In genomic region chr12:76324679-76325431, GRCm38 (mm10) we compare ENCODE assay signal across 8 mouse cellular contexts. TPM values are rescaled to one million over a fixed set of nuclear protein-coding genes. Genes with fewer than 3 reads are reported as not detected.
DNase-seq lines count a peak whose midpoint lies in the region; ATAC-seq and TF ChIP-seq lines count a peak whose summit lies in the region.

TSS of gene Akap5 (plus strand) at chr12:76324891.

- H3K27me3 ChIP-seq in kidney, embryonic 15.5 days: peaks cover 11% of the 10 kb centered on the region
- no peaks in the 10 kb centered on the region for H3K27me3 ChIP-seq in intestine, embryonic 15.5 days (replicated peaks)
- H3K27me3 ChIP-seq in liver, embryonic 12.5 days (replicated peaks): peaks cover 28% of the 10 kb centered on the region
- H3K27me3 ChIP-seq in stomach, postnatal 0 days (ENCODE audit: control insufficient read depth, insufficient read depth, low read length): no peaks in the 10 kb centered on the region

- no peak within 1 kb of the TSS for H3K27ac ChIP-seq in kidney, embryonic 15.5 days
- no peak within 1 kb of the TSS for H3K27ac ChIP-seq in intestine, embryonic 15.5 days
- H3K27ac ChIP-seq in liver, embryonic 12.5 days: no peak within 1 kb of the TSS
- 0 out of 2 replicates have a peak within 1 kb of the TSS, but pooled peaks have one; percentile 18 for H3K27ac ChIP-seq in stomach, postnatal 0 days (replicated peaks)

- H3K4me2 ChIP-seq in kidney, embryonic 15.5 days: peak within 1 kb of the TSS; percentile 98
- H3K4me2 ChIP-seq in intestine, embryonic 15.5 days (replicated peaks): peak within 1 kb of the TSS; percentile 98
- peak within 1 kb of the TSS; percentile 82 for H3K4me2 ChIP-seq in liver, embryonic 12.5 days
- peak within 1 kb of the TSS; percentile 98 for H3K4me2 ChIP-seq in stomach, postnatal 0 days (replicated peaks; ENCODE audit: low read depth)

- H3K36me3 ChIP-seq in kidney, embryonic 15.5 days: peaks cover 19% of the 10 kb centered on the region; the same call in 1 of the 2 replicates
- 0 out of 2 replicates have a peak, but pooled peaks cover 4% of the 10 kb centered on the region for H3K36me3 ChIP-seq in intestine, embryonic 15.5 days
- H3K36me3 ChIP-seq in liver, embryonic 12.5 days: peaks cover 37% of the 10 kb centered on the region
- H3K36me3 ChIP-seq in stomach, postnatal 0 days (ENCODE audit: control insufficient read depth, insufficient read depth, low read length): no peaks in the 10 kb centered on the region

- peak within 1 kb of the TSS; percentile 60 for H3K9ac ChIP-seq in kidney, embryonic 15.5 days
- peak within 1 kb of the TSS; percentile 56 for H3K9ac ChIP-seq in intestine, embryonic 15.5 days
- 0 out of 2 replicates have a peak within 1 kb of the TSS, but pooled peaks have one; percentile 19 for H3K9ac ChIP-seq in liver, embryonic 12.5 days
- H3K9ac ChIP-seq in stomach, postnatal 0 days (ENCODE audit: low read length): peak within 1 kb of the TSS; percentile 68

- TF ChIP-seq EP300 in stomach, postnatal 0 days (optimal IDR thresholded peaks at IDR 0.05): no peak

- no peak for TF ChIP-seq CTCF in stomach, postnatal 0 days (IDR thresholded peaks at IDR 0.05; ENCODE audit: low read depth)

- no peaks in the 10 kb centered on the region for H3K9me3 ChIP-seq in kidney, embryonic 15.5 days (replicated peaks)
- no peaks in the 10 kb centered on the region for H3K9me3 ChIP-seq in intestine, embryonic 15.5 days
- H3K9me3 ChIP-seq in liver, embryonic 12.5 days (replicated peaks): no peaks in the 10 kb centered on the region
- no peaks in the 10 kb centered on the region for H3K9me3 ChIP-seq in stomach, postnatal 0 days (ENCODE audit: control insufficient read depth, low read length)

- peaks cover 12% of the 10 kb centered on the region for H3K4me1 ChIP-seq in kidney, embryonic 15.5 days
- H3K4me1 ChIP-seq in intestine, embryonic 15.5 days (replicated peaks): 0 out of 2 replicates have a peak, but pooled peaks cover 3% of the 10 kb centered on the region
- H3K4me1 ChIP-seq in liver, embryonic 12.5 days: peaks cover 19% of the 10 kb centered on the region
- no peaks in the 10 kb centered on the region for H3K4me1 ChIP-seq in stomach, postnatal 0 days (replicated peaks; ENCODE audit: control insufficient read depth, insufficient read depth)

- peak within 1 kb of the TSS; percentile 66 for H3K4me3 ChIP-seq in kidney, embryonic 15.5 days (replicated peaks)
- peak within 1 kb of the TSS; percentile 59 for H3K4me3 ChIP-seq in intestine, embryonic 15.5 days (replicated peaks)
- H3K4me3 ChIP-seq in liver, embryonic 12.5 days: peak within 1 kb of the TSS; percentile 45
- peak within 1 kb of the TSS; percentile 58 for H3K4me3 ChIP-seq in stomach, postnatal 0 days (ENCODE audit: low read depth, low read length)

- ATAC-seq in kidney, embryonic 15.5 days (replicated peaks; ENCODE audit: low FRiP score): peak; percentile 96
- peak; percentile 43 for ATAC-seq in common myeloid progenitor, adult 5-6 weeks (replicated peaks; ENCODE audit: low read depth, poor library complexity, severe bottlenecking)
- ATAC-seq in intestine, embryonic 15.5 days: peak; percentile 96
- peak; percentile 76 for ATAC-seq in liver, embryonic 12.5 days
- peak; percentile 86 for ATAC-seq in stomach, postnatal 0 days (ENCODE audit: low FRiP score, low TSS enrichment)

- 2% methylated on average over 53 of the region's 53 CpGs for WGBS in kidney, embryonic 15.5 days
- WGBS in intestine, embryonic 15.5 days: under 1% methylated on average over 53 of the region's 53 CpGs
- WGBS in liver, embryonic 12.5 days (ENCODE audit: insufficient replicate concordance): 3% methylated on average over 53 of the region's 53 CpGs
- 1% methylated on average over 53 of the region's 53 CpGs for whole genome bisulfite sequencing in stomach, postnatal 0 days

- DNase-seq in kidney, adult 8-10 months: no peak
- DNase-seq in gastrocnemius, postnatal 25 days: peak; percentile 67
- peak; percentile 88 for DNase-seq in neural tube, embryonic 10.5 days (ENCODE audit: extremely low spot score, low spot score)
- DNase-seq in stomach, postnatal 0 days (ENCODE audit: low spot score): peak; percentile 71

RNA-seq across cellular contexts. Expression of gene Akap5, which starts in this region (rescaled TPM):
- polyA plus RNA-seq in kidney, embryonic 15.5 days (2015; fragmentation: Nextera tagmentation; extraction: Ambion mirVana): 1.3 and 1.6 TPM in 2 replicates
- 0.87 and 1.4 TPM in 2 replicates for total RNA-seq in common myeloid progenitor, adult 5-6 weeks (2017)
- total RNA-seq in gastrocnemius, postnatal 25 days (2021): under 1 TPM; 0.46 to 0.78 TPM
- 2.7 and 3.3 TPM in 2 replicates for polyA plus RNA-seq in intestine, embryonic 15.5 days (2015; fragmentation: Nextera tagmentation; extraction: Ambion mirVana)
- polyA plus RNA-seq in liver, embryonic 12.5 days (2016; fragmentation: Nextera tagmentation; extraction: Ambion mirVana): 0.98 and 1.0 TPM in 2 replicates
- polyA plus RNA-seq in stomach, postnatal 0 days (2015; fragmentation: Nextera tagmentation; extraction: Ambion mirVana): 2.0 and 2.2 TPM in 2 replicates

Comparison
In these comparisons a context has a peak if more than half of its experiments do, and no peak if none do; other contexts are left out.
1. Peak in DNase-seq in gastrocnemius, postnatal 25 days; RNA of the gene not detected or under 1 TPM.
2. ATAC-seq: peak in every context shown above with its lines; median percentile 96 in kidney, embryonic 15.5 days; 96 in intestine, embryonic 15.5 days; 86 in stomach, postnatal 0 days; 76 in liver, embryonic 12.5 days; 43 in common myeloid progenitor, adult 5-6 weeks.
3. DNase-seq: peak in neural tube, embryonic 10.5 days (single experiment) and stomach, postnatal 0 days (single experiment); none in kidney, adult 8-10 months (0 of 2).
4. Peak in every context shown above with its lines, with median percentiles within 50 percentile points of each other: H3K4me2 ChIP-seq, H3K4me3 ChIP-seq and H3K9ac ChIP-seq.